Mouse (Mus musculus) heart, embryonic 10.5 days (tissue): Measurements from ENCODE around the gene Slc2a1. TPM values are rescaled to one million over a fixed set of nuclear protein-coding genes. Genes with fewer than 3 reads are reported as not detected.

Experiments used
- DNase-seq: peaks from one replicate; pipeline ENCODE4 v3.0.0-alpha.2; 2017; ENCODE audit warnings: low spot score
- H3K27ac ChIP-seq: fragments of 300-500 bp; sonication (generic); 2 replicates; pipeline ENCODE4 v1.5.1; 2016; ENCODE audit warnings: mild to moderate bottlenecking
- H3K27me3 ChIP-seq: fragments of 300-500 bp; sonication (generic); 2 replicates; pipeline ENCODE4 v1.6.1; 2016; ENCODE audit warnings: mild to moderate bottlenecking; ENCODE audit not compliant: poor library complexity, insufficient read depth, severe bottlenecking
- H3K36me3 ChIP-seq: fragments of 300-500 bp; sonication (generic); 2 replicates; pipeline ENCODE4 v1.6.1; 2016; ENCODE audit warnings: mild to moderate bottlenecking, moderate library complexity
- H3K4me1 ChIP-seq: fragments of 300-500 bp; sonication (generic); 2 replicates; pipeline ENCODE4 v1.6.1; 2016; ENCODE audit warnings: mild to moderate bottlenecking
- H3K4me3 ChIP-seq: fragments of 300-500 bp; sonication (generic); 2 replicates; pipeline ENCODE4 v1.5.1; 2016; ENCODE audit warnings: mild to moderate bottlenecking, moderate library complexity
- H3K9me3 ChIP-seq: fragments of 300-500 bp; sonication (generic); 2 replicates; pipeline ENCODE4 v1.6.1; 2016; ENCODE audit warnings: mild to moderate bottlenecking, moderate library complexity
- WGBS: fragments of 180-500 bp; shearing (Covaris S2); methylation state at CpG from one replicate; pipeline ENCODE4 v1.1.7; 2016; 5-methylcytosine and 5-hydroxymethylcytosine counted together
- polyA plus RNA-seq: library from polyadenylated mRNA; unstranded; fragments of >200 nt; fragmentation: Nextera tagmentation; extraction: Ambion mirVana; gene quantifications from 2 replicates; pipeline ENCODE4 v1.2.1, GENCODE M21; 2016

Gene Slc2a1
- polyA plus RNA-seq, 1 experiment from 2014 or later, result 549 TPM

- H3K36me3 ChIP-seq, result no peaks in the 10 kb centered on the region
- H3K9me3 ChIP-seq, result no peaks in the 10 kb centered on the region
- H3K4me1 ChIP-seq, result peaks cover 64% of the 10 kb centered on the region
- no peak for DNase-seq
- no peak overlapping the region for H3K4me3 ChIP-seq
- H3K27me3 ChIP-seq, result peaks cover 9% of the 10 kb centered on the region; the same call in 1 of the 2 replicates
- peak overlapping the region; percentile 84 for H3K27ac ChIP-seq
- 43% methylated on average over 11 of the region's 11 CpGs for WGBS
These were observed 32.2 kb upstream of the Slc2a1 start for GRCm38 (mm10) chr4:119076336-119076735.

- no peak for DNase-seq
- H3K9me3 ChIP-seq, result no peaks in the 10 kb centered on the region
- peaks cover 7% of the 10 kb centered on the region; the same call in 1 of the 2 replicates for H3K27me3 ChIP-seq
- peak overlapping the region; percentile 84 for H3K27ac ChIP-seq
- no peaks in the 10 kb centered on the region for H3K36me3 ChIP-seq
- no peak overlapping the region for H3K4me3 ChIP-seq
- WGBS, result 32% methylated on average over 13 of the region's 13 CpGs
- H3K4me1 ChIP-seq, result peaks cover 55% of the 10 kb centered on the region
These were observed 31.3 kb upstream of the Slc2a1 start for GRCm38 (mm10) chr4:119077084-119077682.

GRCm38 (mm10) chr4:119079928-119080327 lies 28.6 kb upstream of the Slc2a1 start:
- DNase-seq, result no peak
- 84% methylated on average over 6 of the region's 6 CpGs for WGBS
- Histone ChIP-seq H3K9me3 (no peaks in the 10 kb centered on the region), H3K4me3 (no peak overlapping the region), H3K27ac (no peak overlapping the region), H3K36me3 (no peaks in the 10 kb centered on the region), H3K27me3 (no peaks in the 10 kb centered on the region), H3K4me1 (peaks cover 33% of the 10 kb centered on the region)

DNA sequence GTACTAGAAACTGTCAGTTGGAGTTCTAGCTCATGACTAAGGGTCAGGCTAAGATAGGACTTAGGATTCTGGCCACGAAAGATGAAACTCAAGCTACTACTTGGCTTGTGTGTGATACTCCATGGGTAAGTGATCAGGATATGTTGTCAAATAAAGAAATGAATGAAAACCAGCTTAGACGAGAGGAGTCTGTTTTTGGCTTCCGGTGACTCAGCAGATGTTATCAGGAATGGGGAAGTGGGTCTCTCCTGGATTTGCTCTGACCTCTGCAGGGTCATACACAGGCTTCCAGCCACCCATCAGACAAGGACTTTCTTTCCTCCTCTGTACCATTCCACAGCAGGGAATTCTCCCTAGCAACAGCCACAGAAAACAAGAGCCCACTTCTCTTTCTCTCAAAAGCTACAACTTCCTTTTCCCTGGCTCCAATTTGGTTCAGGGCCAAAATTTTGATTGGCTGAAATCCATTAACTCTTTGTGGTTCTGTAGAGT lies 25.7 kb upstream of the Slc2a1 start:
- no peak overlapping the region for H3K4me3 ChIP-seq
- H3K27ac ChIP-seq, result 0 out of 2 replicates have a peak overlapping the region, but pooled peaks have one; percentile 6
- H3K36me3 ChIP-seq, result no peaks in the 10 kb centered on the region
- H3K4me1 ChIP-seq, result peaks cover 6% of the 10 kb centered on the region
- H3K9me3 ChIP-seq, result no peaks in the 10 kb centered on the region
- no peaks in the 10 kb centered on the region for H3K27me3 ChIP-seq
- WGBS, result 42% methylated on average over 3 of the region's 3 CpGs
- no peak for DNase-seq

DNA sequence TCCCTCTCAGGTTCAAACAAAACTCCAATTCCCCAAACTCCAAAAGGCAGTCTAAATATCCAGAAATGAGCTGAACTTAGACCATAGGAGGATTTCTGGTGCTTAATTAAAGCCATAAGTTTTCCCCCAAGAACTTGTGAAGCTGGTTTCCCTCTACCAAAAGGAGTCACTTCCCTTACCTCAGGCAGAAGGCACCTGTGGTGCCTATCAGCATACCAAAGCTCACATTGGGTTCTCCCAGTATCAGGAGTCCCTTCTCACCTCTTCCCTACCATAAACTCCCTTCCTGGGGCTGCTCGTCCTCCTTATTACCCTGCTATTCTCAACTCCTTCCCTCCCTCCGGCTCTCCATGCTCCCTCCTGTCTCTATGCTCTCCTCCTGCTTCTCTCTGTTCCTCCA lies 20.1 kb upstream of the Slc2a1 start:
- 42% methylated on average over 2 of the region's 2 CpGs for WGBS
- H3K4me3 ChIP-seq, result no peak overlapping the region
- DNase-seq, result no peak
- no peaks in the 10 kb centered on the region for H3K9me3 ChIP-seq
- H3K36me3 ChIP-seq, result no peaks in the 10 kb centered on the region
- H3K27me3 ChIP-seq, result no peaks in the 10 kb centered on the region
- no peaks in the 10 kb centered on the region for H3K4me1 ChIP-seq
- no peak overlapping the region for H3K27ac ChIP-seq

GRCm38 (mm10) chr4:119093890-119094289 lies 14.6 kb upstream of the Slc2a1 start:
- Histone ChIP-seq H3K4me1 (peaks cover 37% of the 10 kb centered on the region), H3K27me3 (peaks cover 10% of the 10 kb centered on the region; the same call in 1 of the 2 replicates), H3K36me3 (no peaks in the 10 kb centered on the region), H3K9me3 (no peaks in the 10 kb centered on the region), H3K27ac (peak overlapping the region; percentile 38; the same call in 1 of the 2 replicates), H3K4me3 (no peak overlapping the region)
- 73% methylated on average over 7 of the region's 7 CpGs for WGBS
- no peak for DNase-seq

DNA sequence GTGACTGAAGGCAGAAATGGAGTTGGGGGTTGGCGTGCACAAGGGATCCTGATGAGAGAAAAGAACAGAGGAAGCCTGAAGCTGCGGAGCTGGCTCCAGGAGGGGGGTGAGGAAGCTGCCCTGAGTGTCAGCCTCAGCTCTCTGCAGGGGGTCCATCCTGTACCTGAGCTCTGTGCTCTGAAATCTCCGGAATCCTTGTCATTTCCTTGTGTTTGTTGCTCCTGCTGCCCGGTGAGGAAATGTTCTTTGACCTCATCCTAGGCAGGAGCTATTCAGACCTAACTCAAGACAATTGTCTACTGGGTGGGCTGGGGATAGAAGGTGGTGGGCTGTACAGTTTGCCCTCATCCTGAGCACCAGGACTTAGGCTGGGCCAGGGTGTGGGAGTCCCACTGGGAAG lies 13.5 kb upstream of the Slc2a1 start:
- H3K4me3 ChIP-seq, result no peak overlapping the region
- no peaks in the 10 kb centered on the region for H3K9me3 ChIP-seq
- no peak for DNase-seq
- WGBS, result 29% methylated on average over 4 of the region's 4 CpGs
- H3K27ac ChIP-seq, result 0 out of 2 replicates have a peak overlapping the region, but pooled peaks have one; percentile 16
- peaks cover 37% of the 10 kb centered on the region for H3K4me1 ChIP-seq
- H3K36me3 ChIP-seq, result no peaks in the 10 kb centered on the region
- H3K27me3 ChIP-seq, result peaks cover 10% of the 10 kb centered on the region; the same call in 1 of the 2 replicates

DNA sequence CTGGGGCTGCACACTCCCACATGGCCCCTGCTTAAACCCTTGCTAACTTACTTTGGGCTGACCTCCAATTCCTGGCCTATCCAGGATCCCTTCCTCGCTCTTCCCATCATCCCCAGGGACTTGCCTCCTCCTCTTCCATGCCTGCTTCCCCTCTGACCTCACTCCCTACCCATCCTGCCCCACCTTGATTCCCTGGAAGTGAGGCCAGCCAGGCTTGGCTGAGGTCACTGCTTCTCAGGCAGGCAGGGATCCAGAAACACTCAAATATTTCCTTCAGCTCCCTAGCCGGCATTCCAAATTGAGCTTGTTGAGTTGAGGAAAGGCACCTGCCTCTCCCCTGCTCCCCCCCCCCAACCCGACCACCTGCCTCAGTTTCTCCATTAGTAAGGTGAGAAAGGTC lies 12.1 kb upstream of the Slc2a1 start:
- DNase-seq, result no peak
- no peaks in the 10 kb centered on the region for H3K9me3 ChIP-seq
- 57% methylated on average over 3 of the region's 3 CpGs for WGBS

GRCm38 (mm10) chr4:119097421-119097820 lies 11.1 kb upstream of the Slc2a1 start:
- peaks cover 10% of the 10 kb centered on the region; the same call in 1 of the 2 replicates for H3K27me3 ChIP-seq
- no peaks in the 10 kb centered on the region for H3K36me3 ChIP-seq
- no peak overlapping the region for H3K27ac ChIP-seq
- WGBS, result 83% methylated on average over 4 of the region's 4 CpGs
- no peak overlapping the region for H3K4me3 ChIP-seq
- peaks cover 41% of the 10 kb centered on the region for H3K4me1 ChIP-seq
- no peaks in the 10 kb centered on the region for H3K9me3 ChIP-seq
- DNase-seq, result no peak

More for the DNA sequence above, 12.1 kb upstream of the Slc2a1 start:
- Histone ChIP-seq H3K4me3 (no peak overlapping the region), H3K27me3 (peaks cover 10% of the 10 kb centered on the region; the same call in 1 of the 2 replicates), H3K27ac (peak overlapping the region; percentile 36; the same call in 1 of the 2 replicates), H3K36me3 (no peaks in the 10 kb centered on the region), H3K4me1 (peaks cover 37% of the 10 kb centered on the region)

DNA sequence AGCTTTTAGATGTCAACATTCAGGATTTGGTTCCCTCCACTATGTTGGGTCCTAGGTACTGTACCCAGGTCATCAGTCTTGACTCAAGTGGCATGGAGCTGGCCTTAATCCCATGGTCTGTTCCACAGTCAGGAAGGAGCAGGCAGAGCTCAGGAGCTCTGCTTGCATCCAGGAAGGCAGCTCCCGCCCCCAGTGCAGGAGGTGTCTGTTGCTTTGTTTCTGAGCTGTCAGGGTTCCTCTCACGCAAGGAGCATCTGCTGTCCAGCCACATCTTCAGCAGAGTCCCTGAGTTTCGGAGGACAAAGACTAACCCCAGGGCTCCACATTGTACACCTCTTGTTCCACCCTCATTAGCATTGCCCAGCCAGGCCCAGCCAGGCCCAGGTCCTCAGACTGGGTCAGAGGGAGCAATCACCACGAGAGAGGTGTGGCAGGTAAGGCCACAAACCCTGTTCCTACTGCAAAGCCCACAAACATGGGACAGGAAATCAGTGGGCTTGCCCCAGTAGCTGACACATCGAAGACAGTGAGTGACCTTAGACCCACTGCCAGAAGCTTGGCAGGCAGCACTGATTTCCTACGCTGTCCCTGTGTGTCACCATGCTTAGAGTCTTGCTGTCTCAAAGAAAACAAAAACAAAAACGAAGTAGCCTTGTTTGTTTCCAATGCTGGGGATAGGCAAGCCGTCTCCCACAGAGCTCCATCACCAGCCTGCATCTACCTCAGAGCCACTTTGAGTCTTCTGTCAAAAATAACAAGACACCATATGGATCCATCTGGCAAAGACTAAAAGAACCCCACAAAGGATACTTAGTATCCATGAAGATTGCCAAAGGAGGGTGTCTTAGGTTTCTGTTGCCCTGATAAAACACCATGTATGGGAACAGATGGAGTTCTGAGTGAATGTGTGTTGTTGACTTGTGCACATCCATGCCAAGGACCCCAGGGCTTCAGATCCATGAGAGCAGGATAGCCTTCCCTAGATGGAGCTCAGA lies 10.0 kb upstream of the Slc2a1 start:
- H3K36me3 ChIP-seq, result no peaks in the 10 kb centered on the region
- H3K9me3 ChIP-seq, result no peaks in the 10 kb centered on the region
- H3K4me1 ChIP-seq, result peaks cover 47% of the 10 kb centered on the region
- DNase-seq, result no peak
- peaks cover 10% of the 10 kb centered on the region; the same call in 1 of the 2 replicates for H3K27me3 ChIP-seq
- no peak overlapping the region for H3K4me3 ChIP-seq
- WGBS, result 61% methylated on average over 8 of the region's 8 CpGs
- 0 out of 2 replicates have a peak overlapping the region, but pooled peaks have one; percentile 17 for H3K27ac ChIP-seq

DNA sequence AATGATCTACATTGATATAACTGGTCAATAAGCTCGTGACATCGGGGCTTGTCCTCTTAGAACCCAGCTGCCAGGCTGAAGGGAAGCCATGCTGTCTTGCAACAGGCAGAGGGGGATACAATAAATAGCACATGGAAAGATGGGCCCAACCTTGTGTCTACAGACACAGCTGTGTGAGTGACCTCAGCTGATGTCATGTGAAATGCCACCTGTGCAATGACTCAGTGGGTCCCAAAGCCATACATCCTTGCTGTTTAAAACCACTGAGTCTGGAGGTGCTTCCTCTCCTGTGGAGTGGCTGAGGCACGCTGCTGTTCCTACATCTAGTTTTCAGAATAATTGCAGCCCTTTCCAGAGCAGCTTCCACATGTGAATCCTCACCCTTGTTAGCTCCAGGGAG lies 7.1 kb upstream of the Slc2a1 start:
- H3K4me1 ChIP-seq, result peaks cover 42% of the 10 kb centered on the region
- no peak for DNase-seq
- no peaks in the 10 kb centered on the region for H3K36me3 ChIP-seq
- H3K27ac ChIP-seq, result no peak overlapping the region
- H3K4me3 ChIP-seq, result no peak overlapping the region
- no peaks in the 10 kb centered on the region for H3K27me3 ChIP-seq
- 81% methylated on average over 3 of the region's 3 CpGs for WGBS
- no peaks in the 10 kb centered on the region for H3K9me3 ChIP-seq

- H3K4me1 ChIP-seq, result peaks cover 42% of the 10 kb centered on the region
- no peaks in the 10 kb centered on the region for H3K27me3 ChIP-seq
- H3K36me3 ChIP-seq, result no peaks in the 10 kb centered on the region
- no peak overlapping the region for H3K4me3 ChIP-seq
- H3K9me3 ChIP-seq, result no peaks in the 10 kb centered on the region
- H3K27ac ChIP-seq, result peak overlapping the region; percentile 36
- 64% methylated on average over 7 of the region's 7 CpGs for WGBS
- DNase-seq, result no peak
These were observed 6.0 kb upstream of the Slc2a1 start for GRCm38 (mm10) chr4:119102350-119103126.
